Mouse (Mus musculus) right cerebral cortex, adult 18-20 months (tissue): Measurements from ENCODE around the gene Camkk1.
A peak's percentile ranks its signal among the peaks of the same experiment; 100 is the strongest.

Experiments used
- DNase-seq: peaks from one replicate; pipeline ENCODE4 v3.0.0; 2022; ENCODE audit warnings: mixed read lengths

The Camkk1 gene

GRCm38 (mm10) chr11:73015391-73016102, 3.3 kb upstream of the Camkk1 start:
- DNase-seq, result peak; percentile 50

- no peak for DNase-seq
Measured at GRCm38 (mm10) chr11:73016103-73016420, 2.7 kb upstream of the Camkk1 start.

DNA sequence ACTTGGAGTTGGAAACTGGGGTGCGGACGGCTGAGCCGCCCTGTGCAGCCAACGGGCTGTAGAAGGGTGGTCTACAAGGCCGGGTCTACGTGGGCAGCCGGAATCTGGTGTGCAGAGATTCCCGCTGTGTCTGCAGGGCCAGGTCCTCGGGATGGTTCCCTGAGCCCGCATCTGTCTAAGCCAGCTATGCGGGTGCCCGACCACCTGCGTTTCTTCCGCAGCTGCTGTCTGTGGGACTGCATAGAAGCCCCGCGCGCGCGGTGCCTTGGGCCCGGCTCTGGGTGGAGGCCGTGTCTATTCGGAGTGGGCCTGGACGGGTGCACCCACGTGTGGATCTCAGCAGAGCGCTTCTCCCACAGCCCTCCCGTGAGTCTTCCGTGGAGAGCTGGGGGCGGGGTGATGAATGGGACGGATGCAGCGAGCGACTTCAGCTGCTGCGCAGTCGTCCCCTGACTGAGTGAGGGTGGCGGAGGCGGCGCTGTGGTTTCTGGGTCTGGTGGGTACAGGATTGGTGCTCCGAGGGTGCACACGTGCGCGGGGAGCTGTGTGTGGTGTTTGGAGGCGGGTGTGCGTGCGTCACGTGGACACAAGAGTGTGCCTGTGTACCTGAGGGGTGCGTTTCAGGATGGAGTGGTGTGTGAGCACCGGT, 463 bp downstream of the Camkk1 start:
- peak; percentile 90 for DNase-seq

DNA sequence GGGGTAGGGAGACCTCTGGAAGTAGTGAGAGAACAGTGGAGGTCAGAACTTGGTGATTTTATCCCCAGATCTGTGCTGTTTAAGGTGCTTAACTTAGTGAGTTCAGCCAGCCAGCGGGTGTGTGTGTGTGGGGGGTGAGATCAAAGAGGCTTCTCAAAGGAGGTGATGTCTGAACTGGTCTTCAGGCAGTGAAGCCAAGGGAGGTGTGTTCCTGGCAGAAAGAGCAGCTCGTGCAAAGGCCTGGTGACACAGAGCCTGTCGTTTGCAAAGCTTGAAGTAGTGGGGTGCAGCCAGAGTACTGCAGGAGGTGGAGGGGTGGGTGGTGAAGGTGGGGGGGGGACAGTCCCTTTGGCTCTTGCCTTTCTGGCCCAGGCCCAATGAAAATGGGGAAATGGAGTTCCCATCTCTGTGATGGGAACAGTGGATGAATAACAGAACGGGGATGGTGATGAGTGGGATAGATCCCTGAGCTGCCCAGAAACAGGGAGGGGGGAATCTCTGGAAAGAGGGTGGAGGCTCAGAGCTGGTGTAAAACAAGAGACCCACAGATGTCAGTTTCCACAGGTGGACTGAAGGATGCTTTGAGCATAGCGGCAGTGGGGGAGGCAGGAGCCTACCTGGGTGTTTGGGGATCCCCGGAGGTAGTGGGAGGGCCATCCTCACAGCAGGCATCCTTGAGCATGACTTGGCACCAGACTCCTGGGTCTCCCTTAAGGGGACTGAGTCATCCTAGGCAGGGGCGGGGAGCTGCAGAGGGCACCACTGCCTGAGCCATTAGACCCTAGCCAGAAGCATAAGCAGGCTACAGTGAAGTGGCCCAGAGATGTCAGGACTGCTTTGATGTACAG, 2.4 kb downstream of the Camkk1 start:
- peak; percentile 63 for DNase-seq

DNA sequence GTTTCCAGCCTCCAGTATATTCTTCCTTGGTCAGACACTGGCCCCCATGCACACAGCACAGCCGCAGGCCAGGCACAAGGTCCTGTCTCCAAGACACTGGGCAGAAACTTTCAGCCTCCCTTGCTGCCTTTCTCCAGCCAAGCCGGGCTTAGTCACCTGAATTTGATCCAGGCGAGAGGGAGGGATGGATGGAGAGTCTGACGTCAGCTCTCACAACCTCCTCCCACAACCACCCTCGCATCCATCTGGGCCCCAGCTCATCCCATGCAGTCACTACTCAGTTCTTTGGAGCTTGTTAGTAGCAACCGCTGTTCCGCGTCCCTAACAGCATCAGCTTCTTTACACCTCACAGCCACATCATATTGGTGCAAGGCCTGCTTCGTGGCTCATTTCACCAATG, 4.3 kb downstream of the Camkk1 start:
- peak; percentile 95 for DNase-seq

DNA sequence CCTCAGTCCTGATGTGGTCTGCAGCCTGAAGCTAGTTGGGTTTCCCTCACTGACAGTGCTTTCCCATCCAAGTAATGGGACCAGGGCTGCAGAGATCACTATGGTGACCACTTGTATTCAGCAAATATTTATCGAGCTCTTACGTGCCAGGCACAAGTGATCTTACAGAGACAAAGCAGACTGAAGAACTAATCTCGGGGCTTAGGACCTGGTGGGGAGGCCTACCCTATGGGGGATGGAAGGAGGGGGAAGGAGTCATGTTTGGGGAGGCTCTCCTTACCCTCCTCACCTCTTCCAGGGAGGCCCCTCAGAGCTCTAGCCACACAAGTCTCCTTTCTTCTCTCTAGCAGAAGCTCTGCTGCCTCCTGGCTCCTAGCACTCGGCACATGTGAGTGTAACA, 5.0 kb downstream of the Camkk1 start:
- DNase-seq, result no peak

DNA sequence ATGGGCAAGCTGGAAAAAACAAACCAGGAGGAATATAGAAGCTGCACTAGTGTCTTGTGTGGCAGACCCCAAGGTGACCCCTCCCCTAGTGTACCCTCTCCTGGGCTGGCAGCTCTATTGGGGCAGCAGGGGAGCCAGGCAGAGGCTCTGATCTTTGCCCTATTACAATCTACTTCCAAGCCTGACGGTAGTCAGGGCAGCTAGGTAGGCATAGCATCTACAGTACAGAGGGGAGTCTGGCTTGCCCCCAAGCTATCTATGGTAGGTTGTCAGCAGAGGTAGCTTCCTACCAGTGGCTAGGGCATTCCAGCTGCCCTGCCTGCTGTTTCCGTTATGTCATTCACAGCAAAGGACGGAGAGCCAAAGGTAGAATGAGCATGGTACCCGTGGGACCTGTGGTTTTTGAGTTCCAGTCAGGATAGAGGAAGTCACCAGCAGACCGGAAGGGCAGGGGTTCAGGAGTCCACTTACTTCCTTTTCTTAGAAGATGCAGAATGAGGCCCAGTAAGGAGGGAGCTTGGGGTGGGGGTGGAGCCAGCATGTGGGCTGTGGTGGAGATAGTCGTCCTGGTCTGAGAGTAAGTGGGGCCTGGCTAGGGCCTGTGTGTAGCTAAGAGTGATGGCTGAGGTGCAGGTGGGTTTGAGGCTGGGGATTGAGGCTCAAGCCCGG, 5.6 kb downstream of the Camkk1 start:
- no peak for DNase-seq

- no peak for DNase-seq
Measured at GRCm38 (mm10) chr11:73026961-73027360, 8.2 kb downstream of the Camkk1 start.

GRCm38 (mm10) chr11:73030821-73031498, 12.2 kb downstream of the Camkk1 start:
- peak; percentile 95 for DNase-seq

DNA sequence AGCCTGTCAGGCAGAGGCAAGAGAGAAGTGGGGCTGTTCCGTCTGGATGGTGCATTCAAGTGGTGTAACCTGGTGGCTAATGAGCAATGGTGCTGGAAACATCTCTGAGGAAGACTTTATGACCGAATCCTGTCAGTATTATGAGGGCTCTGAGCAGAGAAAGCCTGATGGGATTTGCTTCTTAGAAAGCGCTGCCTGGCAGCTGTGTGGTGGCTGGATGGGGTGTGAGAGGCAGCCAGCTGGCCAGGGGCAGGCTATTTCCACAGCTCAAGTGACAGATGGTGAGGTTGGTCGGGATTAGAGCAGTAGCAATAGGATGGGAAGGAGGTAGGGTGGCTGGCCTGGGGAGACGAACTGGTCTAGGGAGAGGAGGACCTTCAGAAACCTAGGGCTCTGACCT, 12.7 kb downstream of the Camkk1 start:
- no peak for DNase-seq

- DNase-seq, result no peak
Measured at GRCm38 (mm10) chr11:73036077-73036476, 17.3 kb downstream of the Camkk1 start.

DNA sequence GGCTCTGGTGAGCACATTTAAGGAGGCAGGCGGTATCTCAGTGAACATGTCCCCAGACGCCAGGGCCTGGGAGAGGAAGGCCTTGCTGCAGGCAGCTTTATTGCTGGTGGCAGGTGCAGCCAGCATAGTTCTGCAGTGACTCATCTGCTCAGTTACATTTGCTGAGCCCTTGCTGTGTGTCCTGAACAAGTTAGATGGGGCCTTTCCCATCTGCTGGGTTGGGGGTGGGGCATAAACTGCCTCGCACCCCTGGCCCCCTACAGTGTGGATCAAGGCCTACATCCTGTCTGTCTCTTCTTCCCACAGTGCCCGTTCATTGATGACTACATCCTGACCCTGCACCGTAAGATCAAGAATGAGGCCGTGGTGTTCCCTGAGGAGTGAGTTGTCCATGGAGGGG, 18.1 kb downstream of the Camkk1 start:
- DNase-seq, result no peak

GRCm38 (mm10) chr11:73037691-73038090, 18.9 kb downstream of the Camkk1 start:
- DNase-seq, result no peak

DNA sequence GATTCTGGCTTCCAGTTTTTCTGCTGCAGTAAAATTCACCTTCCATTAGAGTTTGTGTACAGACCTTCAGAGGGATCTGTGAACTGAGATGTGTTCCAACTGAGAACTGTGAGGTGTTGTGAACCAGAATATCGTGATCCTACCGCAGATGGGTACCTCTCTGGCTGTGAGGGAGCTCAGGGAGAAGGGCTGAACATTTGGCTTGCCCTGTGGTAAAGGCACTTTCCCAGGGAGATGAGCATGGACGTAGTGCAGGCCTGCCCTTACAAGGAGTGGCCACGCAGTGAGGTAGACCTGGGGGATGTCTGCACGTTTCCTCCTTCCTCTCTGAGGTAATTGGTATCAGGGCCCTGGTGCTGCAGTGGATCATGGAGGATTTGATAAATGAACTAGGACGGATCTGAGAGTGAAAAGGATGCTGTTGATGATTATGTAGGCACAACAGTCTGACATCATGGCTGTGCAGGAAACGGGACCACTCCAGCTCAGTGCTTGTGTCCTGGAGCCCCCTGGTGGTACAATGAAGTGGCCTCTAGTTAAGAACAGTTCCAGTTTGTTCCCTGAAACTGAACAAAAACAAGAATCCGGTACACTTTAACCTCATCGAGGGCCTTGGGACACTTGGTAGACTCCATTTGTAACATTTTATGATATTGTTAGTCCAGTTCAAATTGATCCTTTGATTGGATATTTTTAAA, 20.4 kb downstream of the Camkk1 start:
- DNase-seq, result no peak

DNA sequence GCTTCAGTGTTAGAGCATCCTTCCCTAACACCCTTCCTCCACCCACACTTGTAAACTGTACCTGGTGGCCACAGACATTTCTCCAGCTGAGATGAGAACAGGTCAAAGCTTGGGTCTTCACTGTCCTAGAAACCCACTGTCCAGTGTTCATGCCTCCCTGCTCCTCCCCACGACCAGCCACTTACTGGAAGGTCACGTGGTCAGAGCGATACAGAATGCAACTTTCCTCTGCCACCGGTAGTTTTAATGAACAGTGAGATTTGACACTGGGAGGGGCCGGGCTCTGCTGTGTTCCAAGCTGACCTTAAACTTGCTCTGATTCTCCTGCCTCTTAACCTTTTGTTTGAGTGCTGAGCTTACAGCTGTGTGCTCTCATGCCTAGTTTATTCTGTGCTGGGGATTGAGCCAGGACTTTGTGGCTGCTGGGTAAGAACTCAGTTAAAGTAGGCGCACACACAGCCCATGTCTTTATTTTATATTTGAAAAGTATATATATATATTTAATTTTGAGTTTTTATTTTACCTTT, 25.5 kb downstream of the Camkk1 start:
- DNase-seq, result no peak

DNA sequence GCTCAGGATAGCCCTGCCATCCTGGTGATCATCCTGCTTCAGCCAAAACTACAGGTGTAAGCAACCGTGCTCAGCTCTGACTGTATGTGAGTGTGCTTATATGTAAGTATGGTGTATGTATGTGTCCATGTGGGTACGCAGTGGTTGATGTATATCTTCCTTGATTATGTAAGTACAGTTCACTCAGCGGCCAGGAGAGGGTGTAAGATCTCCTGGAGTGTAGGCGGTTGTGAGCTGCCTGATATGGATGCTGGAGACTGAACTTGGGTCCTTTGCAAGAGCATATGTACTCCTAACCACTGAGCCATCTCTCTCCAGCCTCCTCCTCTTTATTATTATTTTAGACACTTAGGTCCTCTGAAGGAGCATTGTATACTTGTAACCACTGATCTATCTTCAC, 26.0 kb downstream of the Camkk1 start:
- no peak for DNase-seq

DNA sequence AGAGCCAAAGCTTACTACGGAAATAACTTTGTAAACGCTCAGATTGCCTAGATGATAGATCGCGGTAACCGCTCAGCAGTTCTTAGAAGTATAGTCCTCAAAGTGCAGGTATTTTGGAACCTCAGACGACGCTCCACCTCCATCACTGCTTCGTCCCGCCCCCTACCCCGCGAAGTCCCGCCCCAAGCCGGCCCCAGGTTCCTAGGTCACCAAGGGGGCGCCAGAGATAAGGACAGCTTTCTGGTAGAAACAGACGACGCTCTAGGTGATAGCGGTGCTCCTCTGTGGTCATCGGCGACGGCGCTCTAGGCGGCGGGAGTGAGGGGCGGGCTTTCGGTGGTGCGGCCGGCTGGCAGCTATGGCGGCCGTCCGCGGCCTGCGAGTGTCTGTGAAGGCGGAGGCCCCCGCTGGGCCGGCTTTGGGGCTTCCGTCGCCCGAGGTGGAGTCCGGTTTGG, 28.8 kb downstream of the Camkk1 start, which contains the start of gene Ncbp3:
Ncbp3 (plus strand) TSS at position 242 of the 455 bp plus-strand sequence.
- peak; percentile 96 for DNase-seq

DNA sequence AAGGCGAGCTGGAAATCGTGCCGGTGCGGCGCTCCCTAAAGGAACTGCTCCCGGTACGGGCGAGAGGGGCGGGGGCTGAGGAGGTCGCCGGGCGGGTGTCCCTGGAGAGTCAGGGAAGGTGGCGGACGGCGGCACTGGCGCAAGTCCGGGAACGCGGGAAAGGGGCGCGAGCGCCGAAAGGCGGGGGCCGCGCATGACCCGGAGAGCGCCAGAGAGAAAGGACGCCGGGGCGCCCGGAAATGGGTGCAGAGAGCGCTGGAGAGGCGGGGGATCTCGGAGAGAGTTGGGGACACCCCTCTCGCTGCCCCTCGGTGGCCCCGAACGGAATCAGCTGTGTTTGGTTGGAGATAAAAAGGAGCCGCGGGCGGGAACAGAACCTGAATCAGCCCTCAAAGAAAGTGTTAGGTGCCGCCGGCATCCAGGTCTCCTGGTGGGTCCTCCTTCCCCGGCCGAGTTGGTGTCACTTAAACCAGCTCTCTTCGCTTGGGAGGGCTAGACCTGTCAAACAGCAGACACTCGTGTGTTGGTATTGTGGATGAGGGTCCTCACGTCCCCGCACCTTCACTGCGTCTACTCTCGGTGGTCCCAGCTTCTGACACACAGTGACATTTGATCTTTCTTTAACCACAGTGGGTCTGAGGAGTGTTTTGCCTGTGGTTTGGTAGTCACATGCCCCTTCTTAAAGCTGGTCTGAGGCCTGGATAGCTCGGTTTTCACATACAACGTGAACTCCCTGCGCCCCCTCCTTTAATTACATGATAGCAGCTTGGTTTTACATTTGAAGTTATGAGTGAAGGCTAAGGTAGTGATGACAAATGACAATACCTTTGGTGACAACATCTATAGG, 29.4 kb downstream of the Camkk1 start:
- no peak for DNase-seq

DNA sequence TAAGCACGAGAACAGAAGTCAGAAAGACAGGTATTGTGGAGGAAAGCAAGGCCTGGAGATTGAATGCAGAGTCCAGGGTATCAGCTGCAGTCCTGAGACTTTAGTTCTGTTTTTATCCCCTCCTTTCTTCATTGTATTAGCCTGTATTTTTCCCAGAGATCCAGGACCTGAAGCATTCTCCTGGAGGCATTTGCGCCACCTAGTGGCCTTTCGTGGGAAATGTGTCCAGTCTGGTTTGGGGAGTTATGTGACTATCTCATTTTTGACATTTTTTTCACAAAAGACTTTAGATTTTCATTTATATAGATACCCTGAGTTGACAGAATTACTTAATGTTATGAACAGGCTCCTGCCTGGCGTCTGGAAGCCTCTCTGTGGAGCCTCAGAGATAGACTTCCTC, 30.5 kb downstream of the Camkk1 start:
- peak; percentile 75 for DNase-seq

GRCm38 (mm10) chr11:73052795-73053194, 34.0 kb downstream of the Camkk1 start:
- no peak for DNase-seq

DNA sequence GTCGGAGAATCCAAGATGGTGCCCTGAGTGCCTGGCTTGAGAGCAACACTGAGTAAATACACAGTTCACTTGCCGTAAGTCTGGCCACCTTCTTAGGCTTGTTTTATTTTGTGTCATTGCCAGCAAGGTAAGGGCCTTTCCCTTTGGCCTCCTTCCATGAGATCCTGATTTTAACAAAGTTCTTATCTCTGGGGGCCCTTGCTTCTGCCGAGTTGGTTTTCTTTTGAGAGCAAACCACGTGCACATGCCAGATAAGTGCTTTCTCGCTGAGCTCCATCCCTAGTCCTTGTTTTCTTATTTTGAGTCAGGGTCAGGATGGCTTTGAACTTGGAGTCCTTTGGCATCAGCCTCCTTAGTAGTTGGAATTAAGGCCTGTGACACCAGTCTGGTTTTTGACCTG, 38.9 kb downstream of the Camkk1 start:
- no peak for DNase-seq
